Mouse (Mus musculus): ENCODE results near the gene Ankfn1.
A peak's percentile ranks its signal among the peaks of the same experiment; 100 is the strongest.

Ankfn1 gene

DNA sequence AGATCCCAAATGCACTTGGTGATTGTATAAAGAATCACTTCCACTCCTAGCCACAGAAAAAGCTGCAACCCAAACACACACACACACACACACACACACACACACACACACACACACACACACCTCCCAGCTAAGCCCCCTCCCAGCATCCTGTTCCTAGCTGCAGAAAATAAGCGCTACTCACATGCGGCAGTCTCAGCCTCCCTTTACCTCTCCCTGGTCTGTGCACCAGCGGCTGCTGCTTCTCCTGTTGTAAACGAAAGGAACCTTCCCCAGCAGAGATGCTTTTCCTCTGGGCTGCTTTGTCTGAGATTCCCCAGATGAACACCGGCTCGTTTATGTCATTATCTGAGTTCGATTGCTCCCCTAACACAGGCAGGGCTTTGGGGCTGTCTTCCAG is at the start of gene Ankfn1:
Gene Ankfn1, minus strand, starts transcription at position 223 of the 400 bp plus-strand sequence.
- DNase-seq, result no peak

DNA sequence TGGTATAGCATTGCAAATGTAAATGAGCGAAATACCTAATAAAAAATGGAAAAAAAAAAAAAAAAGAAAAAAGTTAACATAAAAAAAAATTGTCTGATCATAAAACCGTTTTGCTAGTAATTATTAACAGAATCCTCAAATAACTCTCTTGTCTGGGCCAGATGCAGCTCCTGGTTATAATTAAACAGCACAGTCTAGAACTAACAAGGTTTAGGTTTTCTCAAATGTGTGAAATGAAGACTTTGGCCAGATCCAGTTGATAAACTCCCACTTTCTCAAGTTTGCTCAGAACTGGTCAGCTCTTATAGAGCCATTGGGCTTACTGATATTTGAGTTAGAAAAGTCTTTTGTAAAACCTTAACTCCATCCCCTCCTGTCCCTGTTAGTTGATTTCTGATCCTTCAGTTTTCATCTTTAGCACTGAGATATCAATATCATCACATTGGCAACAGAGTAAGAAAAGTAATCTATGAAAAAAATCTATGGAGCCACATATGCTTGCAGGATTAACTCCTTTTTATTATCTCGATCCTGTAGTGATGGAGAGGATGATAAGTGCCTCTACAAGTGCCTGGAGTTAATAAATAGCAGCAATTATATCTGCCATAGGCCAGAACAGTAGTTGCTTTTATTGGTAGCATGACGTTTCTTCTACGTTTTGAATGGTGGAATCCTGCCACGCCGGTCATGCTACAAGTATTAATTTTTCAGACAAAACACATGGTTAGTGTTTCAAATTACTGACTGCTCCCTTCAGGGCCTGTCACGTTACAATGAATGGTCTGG is 46.4 kb upstream of the Ankfn1 start:
- DNase-seq, result no peak

DNA sequence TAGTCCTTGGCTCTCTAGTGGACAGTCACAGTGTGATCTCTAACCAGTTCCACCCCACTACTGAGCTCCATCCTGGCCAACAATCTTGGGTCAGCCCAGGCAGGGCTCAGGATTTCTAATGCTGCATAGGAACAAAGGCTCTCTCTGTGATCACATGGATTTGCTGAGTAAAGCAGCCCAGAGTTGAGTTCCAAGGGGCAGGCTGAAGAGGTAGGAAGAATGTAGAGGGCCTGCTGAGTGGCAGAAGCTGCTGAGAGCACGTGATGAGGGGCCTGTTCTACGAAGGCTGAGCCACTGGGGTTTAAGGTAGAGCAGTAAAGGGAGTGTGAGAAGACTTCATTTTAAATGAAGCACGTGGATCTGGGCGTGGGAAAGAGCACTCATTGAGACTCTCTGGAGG is 41.1 kb upstream of the Ankfn1 start:
- no peak for DNase-seq

DNA sequence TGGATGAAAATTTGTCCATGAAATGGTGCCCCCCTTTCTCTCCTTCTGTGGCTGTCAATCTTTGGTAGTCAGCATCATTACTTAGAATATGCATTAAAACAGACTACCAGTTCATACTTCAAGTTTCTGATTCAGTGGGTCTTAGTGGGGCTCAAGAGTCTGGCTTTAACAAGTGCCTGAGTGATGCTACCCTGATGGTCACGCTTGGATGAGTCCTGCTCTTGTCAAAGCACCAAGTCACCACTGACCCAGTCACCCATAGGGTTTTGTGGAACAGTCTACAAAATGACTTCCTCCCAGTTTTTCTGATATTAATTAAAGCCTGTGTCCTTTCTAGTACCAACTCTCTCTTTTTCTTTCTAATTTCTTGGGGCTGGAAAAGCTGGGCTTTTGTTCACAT is 34.0 kb upstream of the Ankfn1 start:
- DNase-seq, result no peak

DNA sequence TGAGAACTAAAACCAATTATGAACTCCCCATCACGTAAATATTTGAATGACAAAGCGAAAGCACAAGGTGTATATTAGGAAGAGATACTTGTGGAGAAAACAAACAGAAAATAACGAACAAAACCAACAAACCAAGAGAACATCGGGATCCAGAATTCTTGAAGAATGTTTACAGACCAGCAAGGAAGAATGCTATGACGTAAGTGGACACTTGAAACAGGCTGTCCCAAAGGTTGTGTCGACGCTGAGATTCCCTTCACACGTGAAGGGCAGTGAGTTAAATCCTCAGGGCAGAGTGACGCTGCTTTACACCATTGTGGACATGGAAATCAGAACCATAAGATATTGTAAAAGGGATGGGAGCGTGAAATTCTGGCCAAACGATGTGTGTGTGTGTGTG is 30.5 kb upstream of the Ankfn1 start:
- no peak for DNase-seq

DNA sequence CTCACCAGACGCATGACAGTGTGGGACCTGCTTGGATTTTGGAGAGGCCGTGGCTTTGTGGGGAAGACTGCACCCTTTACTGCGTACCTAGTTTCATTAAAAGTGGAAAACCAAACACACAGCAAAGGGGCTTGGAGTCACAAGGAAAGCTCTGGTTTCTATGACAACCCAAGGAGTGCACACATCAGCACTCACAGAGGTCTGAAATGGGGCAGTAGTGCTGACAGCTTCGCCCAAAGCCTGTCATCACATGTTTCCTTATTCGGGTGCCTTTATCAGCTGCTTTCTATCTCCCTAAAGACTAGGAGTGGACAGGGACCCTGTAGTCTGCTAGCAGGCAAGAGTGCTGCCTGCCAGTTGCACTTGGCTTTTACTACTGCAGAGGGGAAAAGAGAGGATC is 27.4 kb upstream of the Ankfn1 start:
- no peak for DNase-seq

DNA sequence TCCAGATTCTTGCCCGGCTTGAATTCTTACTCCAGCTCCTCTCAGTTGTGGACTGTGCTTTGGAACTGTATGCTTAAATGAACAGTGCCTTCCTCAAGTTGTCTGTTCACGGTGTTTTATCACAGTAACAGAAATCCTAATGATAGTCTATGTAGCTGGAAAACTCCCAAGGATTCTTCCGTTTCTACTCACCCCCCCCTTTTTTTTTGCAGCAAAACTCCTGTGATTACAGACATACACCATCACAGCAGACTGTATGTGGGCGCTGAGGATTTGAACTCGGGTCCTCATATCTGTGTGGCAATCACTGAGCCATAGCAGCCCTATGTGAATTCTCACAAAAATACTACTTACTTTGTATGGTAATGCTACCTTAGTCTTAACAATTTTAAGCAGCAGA is 26.5 kb upstream of the Ankfn1 start:
- DNase-seq, result no peak

DNA sequence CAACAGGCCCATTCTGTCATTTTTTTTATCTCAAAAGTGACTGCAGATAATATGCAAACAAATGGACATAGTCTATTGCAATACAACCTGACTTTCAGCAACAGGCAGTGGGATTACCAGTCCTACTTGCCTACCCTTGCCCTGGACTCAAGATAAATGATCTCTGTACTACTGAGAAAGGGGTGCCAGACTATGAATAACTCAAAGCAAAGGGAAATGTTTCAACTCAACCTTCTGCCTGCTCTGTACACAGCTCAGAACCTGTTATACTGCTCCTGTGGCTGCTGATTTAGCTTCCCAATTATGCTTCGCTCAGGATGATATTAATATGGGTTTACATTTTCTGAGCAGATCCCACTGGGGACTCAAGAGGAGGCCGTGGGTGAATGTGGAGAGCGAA is 15.3 kb upstream of the Ankfn1 start:
- DNase-seq, result no peak

DNA sequence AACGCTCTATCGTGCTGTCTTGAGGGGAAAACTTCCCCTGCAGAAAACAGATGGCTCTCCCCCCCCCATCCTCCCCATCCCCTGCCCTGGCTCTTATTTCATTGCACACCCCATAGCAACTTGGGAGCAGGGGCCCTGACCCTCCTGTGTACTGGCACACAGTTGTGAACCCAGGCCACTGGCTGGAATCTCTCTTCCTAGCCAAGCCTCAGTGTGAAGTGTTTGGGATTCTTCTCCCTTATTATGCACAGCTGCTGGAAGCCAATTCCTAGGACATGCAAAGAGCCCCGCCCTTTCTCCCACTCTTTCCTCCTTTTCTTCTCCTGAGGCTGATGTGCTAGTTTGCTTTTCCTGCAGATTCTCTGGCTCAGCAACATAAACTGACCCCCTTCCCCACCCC is 1.4 kb downstream of the Ankfn1 start:
- no peak for DNase-seq

DNA sequence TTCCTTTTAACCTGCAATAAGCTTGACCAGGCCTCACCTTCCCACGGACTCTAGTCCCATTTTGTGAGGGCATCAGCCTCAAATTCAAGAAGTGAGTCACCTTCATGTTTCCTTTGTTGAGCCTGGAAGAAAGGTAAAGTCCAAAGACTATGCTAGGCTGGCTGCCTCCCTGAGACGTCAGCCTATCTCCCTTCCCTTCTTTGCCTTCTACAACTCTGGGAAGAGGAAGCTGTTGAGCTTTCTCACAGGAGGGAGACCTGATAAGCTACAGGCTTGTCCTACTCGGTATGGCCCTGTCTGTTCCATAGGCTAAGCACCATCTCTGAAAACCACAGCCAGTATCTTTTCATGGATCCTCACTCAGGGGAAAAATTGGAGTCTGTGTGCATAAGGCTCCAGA is 2.5 kb downstream of the Ankfn1 start:
- no peak for DNase-seq

DNA sequence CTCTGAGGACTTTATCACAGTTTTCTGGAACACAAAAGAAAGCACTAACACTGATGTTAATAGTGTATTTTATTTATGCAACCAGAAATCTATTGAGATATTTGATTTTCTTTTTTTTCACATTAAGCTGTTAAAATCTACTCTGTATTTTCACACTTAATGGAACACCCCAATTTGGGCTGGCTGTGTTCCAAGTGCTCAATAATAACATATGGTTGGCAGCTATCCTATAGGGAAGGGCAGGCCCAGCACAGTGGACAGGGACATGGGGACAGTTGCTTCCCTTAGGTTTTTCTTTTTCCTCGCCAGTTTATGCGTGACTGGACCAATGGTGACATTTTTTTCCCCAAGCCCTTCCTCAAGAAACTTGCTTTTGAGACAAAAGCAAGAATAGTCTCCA is 4.5 kb downstream of the Ankfn1 start:
- DNase-seq, result no peak

DNA sequence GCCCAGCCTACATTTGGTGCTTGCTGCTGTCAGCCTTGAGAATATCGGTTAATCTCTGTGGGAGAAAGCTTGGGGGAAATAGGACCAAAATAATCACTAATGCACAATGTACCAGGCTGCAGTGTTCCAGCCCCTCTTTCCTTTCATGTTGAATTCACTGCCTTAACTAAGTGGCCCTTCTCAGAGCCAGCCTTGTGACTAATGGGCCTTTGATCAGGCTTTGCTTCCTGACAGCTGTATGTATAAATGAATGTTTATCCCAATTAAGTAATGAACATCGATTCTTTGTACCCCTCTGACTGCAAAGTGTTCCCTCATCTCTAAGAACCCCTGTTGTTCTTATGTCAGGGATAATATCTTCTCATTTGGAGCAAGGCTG is 11.7 kb downstream of the Ankfn1 start:
- no peak for DNase-seq

DNA sequence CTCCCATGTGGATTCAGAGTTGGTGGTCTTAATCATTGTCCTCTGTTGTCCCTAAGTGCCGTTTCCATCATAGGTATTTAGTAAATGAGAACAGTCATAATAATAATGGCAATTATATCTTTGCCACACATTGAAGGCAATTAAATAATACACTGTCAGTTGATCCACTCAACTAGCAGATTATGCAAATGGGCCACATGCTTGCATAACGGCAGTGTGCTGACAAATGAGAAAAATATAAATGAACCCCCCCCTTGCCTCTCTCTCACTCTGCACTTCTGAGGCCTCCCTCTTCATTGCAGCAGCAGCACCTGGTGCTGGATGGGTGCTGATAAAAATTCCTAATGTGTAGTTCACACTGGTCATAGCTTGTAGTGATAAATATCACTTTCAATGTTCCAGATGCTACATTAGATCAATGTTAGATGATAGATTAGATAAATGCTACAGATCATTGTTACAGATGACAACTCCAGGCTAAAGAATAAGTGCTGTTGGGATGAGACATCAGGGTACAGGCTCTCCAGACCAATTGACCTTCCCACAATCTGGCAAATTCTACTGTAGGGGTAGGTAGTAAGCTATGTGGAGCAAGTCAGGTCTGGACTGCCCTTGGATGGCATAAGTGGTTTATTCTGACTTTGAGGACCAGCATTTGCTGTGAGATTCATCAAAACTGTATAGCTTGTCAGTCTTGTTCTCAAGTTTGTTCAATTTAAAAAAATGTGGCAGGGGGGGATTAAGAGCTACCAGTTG is 12.3 kb downstream of the Ankfn1 start:
- DNase-seq, result no peak

DNA sequence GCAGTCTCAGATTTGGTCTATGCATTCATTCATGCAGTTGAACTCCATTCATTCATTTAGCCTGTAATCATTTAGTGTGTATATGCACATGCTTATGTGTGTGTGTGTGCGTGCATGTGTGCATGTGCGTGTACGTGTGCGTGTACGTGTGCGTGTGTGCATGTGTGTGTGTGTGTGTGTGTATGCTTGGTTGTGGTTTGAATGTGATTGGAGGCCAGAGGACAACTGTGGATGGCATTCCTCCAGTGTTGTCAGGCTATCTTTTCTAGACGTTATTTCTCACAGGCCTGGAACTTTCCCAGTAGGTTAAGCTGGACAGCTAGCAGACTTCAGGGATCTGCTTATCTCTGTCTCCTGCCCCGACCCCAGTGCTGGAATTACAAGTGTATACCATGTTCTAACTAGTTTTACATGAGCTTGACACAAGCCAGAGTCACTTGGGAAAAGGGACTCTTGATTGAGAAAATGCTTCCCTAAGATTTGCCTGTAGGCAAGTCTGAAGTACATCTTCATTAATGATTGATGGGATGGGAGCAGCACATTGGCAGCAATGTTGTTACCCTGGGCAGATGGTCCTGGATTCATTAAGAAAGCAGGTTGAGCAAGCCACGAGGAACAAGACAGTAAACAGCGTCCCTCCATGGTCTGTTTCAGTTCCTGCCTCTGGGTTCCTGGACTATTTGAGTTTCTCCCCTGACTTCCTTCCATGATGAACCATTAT is 43.3 kb downstream of the Ankfn1 start:
- peak; percentile 36 to 76 for DNase-seq

DNA sequence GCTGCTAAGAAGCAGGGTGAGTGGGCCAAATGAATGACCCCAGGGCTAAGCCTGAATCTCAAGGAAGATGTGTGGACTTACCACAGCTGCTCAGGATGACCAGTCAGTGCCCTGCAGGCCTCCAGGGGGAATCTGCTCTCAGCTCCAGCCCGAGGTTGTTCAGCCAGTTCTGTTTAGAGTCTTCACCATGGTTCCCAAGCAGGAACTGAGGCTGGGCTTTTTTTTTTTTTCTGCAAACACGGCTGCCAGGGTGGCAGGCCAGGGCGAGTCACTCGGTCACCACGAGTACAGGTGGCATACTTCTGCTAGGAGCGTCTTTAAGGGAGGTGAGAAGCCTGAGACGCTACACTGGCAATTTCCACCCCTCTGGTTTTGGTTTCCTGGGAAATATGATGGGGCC is 43.9 kb downstream of the Ankfn1 start:
- DNase-seq, result no peak

DNA sequence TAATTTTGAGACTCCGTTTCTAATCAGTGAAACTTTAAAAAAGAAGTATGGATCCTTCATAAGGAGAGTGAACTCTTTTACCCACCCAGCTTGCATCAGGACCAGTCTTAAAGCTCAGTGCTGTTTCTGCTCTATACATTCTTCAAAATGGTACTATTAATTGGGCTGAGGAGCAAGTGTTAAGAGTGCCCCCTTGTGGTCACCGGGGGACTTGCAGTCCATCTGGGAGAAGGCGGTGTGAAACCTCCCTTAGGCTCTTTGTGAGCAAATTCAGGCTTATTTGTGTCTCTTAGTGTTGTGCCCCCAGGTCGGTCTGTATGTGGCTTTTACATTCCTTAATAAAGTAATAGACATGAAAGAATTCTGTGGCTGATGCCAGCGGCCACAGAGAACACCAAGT is 56.6 kb downstream of the Ankfn1 start:
- peak; percentile 49 to 82 for DNase-seq

DNA sequence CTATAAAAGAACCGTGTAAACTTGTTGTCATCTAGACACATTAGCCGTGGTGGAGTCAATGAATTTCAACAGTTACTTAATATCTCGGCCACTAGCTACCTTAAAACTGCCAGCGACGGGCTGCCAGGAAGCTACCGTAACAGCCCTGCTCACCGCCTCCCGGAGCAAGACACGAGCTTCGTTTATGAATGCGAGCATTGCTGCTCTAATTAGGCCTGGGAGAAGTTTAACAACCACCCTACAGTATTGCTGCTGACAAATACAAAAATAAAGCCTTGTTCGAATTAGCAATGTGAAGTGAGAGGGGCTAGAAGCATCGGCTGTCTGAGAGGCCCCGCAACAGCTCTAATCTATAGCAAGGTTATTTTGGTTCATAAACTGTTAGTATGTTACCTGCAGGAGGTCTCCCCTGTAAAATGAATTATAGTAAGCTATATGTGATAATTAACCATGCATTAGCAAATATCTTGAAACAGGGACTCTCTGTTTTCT is 58.9 kb downstream of the Ankfn1 start:
- DNase-seq, result no peak

DNA sequence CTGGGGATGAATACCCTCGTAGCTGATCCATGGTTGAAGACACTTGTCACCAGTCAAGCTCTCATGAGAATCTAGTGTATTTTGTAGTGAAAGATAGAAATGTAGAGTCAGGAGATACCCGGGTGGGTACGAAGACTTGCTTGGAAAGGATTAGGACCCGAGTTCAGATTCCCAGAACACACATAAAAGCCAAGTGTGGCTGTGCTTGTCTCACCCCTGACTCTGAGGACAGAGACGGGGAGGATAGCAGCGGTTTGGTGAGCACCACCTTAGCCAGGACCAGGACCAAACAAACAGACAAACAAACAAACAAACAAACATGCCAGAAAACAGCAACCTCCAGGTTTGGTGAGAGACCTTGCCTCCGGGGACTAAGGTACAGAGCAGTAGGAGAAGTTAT is 61.1 kb downstream of the Ankfn1 start:
- no peak for DNase-seq

DNA sequence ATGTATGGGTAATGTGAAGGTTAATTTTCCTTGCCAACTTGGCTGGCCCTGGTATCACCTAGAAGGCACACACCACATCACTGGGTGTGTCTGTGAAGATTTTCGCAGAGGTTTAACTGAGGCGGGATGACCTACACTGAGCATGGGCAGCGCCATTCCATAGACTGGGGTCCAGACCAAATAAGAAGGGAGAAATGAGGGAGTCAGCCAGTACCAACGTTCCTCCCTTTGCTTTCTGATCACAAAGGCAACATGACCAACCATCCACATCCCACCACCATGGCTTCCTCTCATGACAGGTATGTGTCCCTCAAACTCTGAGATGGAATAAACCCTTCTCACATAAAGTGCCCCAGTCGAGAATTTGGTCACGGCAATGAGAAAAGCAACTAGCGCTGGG is 68.9 kb downstream of the Ankfn1 start:
- DNase-seq, result no peak

DNA sequence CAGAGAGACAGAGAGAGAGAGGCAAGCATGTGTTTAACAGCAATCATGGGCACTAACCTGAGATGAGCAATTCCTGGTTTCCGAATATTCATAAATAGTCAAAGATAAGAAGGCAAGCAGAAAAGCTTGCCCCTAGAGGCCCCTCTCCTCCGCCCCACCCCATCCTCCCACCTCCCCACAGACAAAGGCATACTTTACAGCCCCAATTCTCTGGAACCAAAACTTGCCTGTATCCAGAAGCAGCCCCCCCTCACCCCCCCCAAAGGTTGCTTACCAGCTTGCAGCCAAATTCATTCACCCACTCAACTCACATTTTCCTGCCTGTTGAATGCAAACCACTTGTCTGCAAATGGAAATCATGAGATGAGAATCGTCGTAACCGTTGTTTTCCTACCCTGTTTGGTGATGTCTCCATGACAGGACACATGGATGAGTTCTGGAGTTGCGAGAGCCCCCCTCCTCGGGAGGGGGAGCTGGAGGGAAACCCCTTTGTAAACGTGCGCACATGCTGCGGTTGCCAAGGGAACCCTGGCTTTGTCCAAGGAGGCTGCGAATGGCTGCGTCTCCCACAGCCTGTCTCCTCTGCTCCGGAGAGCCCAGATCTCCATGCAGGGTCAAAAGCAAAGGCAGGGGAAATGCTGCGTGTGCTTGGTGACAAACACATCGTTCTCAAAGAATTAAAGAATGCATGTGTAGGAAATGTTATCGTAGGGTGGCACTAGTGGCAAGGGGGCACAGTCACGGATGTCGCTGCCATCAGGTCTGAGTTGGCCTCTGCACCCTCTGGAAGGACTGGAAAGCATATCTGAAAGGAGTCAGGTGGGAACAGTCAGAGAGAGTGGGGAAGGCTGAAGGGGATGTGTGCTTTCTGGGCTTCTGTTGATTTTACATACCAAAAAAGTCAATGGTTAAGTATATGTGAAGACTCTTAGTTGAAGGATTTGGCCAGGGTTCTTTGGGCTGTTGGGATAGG is 80.7 kb downstream of the Ankfn1 start:
- no peak for DNase-seq

DNA sequence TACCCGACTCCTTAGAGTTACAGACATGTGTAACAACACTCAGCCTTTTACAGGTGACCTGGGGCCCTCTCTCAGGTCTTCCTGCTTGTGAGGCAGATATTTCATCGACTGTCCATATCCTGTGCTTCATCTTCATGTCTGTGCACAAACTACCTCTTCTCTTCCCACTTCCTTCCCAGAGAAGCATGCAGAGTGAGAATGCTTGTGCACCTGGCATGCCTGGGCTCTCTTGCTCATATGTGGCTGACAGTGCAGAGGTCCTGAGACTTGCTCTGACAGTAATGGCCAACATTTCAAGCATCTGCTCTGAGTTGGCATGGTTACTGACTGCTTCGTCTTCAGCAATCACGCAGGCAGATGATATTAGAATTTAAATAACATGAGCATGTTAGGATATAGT is 83.8 kb downstream of the Ankfn1 start:
- no peak for DNase-seq

DNA sequence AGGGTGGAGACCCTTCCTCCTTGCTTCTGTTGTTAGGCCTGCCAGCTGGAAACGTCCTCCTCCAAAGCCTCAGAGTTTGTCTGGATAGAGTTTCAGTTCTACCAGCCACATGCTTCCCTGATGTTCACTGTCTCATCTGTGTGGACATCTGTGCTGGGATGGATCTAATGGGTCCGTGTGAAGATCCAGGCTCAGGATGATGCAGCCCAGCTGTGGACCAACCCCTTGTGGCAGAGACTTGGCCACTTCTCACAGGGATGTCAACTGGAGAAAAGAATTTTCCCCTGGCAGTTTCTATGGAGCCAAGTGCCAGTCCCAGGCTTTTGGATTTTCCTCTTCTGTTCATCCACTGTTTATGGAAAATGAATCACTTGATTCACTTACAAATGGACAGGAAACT is 100.5 kb downstream of the Ankfn1 start:
- DNase-seq, result no peak

All from kidney, postnatal 36 days (tissue).